Mouse (Mus musculus): Measurements from ENCODE around the gene Whrn.

Gene Whrn

DNA sequence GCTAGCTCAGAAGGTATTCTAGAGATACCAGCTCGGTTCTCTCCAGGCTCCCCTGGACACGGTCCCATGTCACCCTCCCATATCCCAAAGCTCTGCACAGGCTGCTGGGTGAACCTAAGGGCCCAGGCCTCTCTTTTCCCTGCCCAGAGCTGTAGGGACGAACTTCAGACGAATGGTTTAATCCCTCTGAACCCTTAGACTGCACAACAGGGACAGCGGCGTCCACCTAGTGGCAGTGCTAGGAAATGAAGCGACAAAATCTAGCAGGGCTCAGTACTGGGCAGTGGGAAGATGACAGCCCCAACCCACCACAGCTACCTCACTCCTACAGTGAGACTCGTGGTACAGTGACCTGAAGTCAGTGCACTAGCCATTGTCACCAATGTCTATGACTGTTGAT lies 87.1 kb downstream of the Whrn start:
- DNase-seq (ENCODE audit: low spot score in 2 of 2) = peak in 1 of 2 experiments; percentile 45

DNA sequence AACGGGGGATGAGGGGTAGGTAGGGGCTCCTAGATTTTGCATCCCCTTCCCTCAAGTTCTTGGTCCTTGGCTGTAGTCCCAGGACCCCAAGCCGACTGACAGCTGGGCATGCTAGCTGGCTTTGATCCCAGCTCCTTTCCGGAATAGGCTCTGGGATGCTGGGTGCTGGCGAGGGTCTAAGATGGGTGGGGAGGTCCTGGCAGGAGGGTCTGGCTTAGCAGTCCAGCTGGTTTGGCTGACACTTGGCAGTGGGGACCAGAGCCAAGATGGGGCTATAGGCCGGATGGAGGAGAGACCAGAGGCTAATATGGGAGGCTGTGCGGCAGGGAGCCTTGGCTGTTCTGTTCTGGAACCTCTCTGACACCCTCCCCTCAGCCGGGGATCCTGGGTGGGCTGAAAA lies 87.5 kb downstream of the Whrn start:
- no peak for DNase-seq (ENCODE audit: low spot score in 2 of 2)

DNA sequence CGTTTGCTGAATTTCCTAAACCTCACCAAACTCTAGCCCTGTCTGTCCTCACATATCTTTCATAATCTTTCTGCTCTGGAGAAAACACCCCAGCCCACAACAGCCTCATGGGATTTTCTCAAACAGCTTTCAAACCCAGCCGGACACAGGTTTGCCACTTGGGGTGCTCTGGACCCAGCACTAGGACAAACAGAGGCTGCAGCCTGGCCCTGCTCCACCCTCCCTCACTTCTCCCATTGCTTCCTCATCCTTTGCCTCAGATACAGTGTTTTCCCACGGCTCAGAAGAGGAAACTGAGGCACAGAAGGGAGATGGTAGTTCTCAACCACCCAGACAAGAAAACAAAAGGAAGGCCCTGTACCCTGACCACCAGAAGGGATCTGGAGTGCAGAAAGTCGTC lies 90.1 kb downstream of the Whrn start:
- no peak for DNase-seq (ENCODE audit: low spot score in 2 of 2)

DNA sequence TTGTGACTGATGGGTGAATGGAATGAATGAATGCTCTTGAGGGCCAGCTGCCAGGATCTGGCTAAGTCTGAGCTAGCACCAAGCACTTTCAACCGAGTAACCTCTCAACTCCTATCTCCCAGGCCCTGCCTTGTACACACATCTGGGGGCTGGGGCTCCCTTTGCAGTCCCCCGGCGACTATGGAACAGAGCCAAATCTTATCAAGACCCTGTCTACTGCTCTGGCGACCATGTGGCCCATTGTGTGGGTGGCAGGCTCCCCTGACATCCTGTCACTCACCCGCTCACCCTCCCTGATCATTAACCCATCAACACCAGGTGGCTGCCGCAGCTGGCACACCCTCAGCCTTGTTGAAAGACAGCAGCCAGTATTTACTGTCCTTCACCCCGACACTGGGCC lies 90.7 kb downstream of the Whrn start:
- no peak for DNase-seq (ENCODE audit: low spot score in 2 of 2)

- DNase-seq (ENCODE audit: low spot score in 2 of 2) = no peak
Measured at GRCm38 (mm10) chr4:63404205-63404604, 91.6 kb downstream of the Whrn start.

DNA sequence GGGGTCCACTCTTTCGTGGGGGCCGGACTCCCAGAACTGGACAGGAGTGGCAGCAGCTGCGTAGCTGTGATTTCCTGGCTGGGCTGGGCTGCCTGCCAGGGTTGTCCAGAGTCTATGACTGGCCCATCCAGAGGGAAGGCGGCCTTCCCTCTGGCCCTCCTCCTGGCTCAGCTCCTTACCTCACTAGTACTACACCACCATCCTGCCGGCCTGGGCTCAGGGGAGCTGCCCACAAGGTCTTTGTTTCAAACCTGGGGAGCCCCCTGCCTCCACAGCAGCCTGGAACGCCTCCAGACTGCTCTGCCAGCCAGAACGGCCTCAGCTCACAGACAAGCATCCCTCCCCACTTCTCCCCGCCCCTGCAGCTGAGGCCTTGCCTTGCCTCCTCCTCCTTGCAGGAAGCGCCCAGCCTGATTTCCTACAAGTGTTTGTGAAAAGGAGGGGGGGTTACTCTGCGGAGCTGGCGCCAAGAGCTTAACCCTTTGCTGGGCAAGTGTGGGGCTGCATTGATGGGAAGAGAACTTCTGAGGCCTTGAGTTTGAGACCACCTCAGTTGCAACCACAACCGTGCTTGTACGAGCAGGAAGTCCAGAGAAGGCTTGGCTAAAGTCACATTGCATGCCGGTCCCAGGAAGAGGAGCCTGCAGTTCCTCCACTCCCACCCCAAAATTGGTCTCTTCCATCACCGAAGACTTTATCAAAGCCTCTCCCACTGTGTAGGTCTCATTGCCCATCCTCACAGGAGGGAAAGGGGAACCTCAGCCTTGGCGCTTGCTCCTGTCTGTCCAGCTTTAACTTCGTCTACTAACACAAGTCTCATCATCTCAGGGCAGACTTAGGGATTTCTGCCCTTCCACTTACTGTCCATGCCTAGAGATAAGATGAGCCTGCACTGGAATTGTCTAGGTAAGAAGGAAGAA lies 92.5 kb downstream of the Whrn start, which contains the start of gene Akna:
Gene Akna (minus strand): TSS at position 315 of the 920 bp plus-strand sequence.
- peak; percentile 87 to 91 for DNase-seq (ENCODE audit: low spot score in 2 of 2)

DNA sequence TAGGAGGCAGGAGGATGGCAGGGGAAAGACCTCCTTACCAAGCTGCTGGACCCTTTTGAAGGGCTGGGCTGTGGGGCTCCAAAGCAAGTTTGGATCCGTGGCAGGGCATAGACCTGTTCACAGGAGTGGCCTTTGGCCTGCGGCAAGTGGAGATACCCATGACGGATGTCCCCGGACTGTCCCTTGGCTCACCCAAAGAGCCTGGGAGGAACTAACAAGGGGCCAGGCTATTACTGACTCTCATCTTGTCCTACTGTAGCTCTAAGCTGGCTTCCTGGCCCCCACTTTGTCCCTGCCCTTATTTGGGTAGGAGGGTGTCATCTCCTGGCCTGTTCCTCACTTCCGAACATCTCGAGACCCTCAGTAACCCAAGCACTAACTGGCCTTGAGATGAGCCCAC lies 93.2 kb downstream of the Whrn start:
- no peak for DNase-seq (ENCODE audit: low spot score in 2 of 2)

- no peak for DNase-seq (ENCODE audit: low spot score in 2 of 2)
Measured at GRCm38 (mm10) chr4:63402056-63402455, 93.7 kb downstream of the Whrn start.

DNA sequence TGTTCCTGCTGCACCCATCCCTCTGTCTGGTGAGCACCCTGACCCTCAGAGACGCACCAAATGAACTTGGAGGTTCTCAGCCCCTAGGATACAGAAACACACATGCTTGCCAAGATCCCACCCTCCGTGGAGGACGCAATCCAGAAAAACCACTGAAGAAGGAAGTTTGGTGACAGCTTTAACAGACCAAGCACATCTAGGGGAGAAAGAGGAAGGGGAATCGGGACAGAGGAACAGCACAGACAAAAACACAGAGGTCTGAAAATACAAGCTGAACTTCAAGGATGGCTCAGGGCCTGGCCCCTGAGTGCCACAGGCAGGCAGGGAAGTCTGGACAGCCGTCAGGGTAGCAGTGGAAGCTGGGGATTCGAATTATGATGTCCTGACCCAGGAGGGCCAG lies 94.2 kb downstream of the Whrn start:
- no peak for DNase-seq (ENCODE audit: low spot score in 2 of 2)

DNA sequence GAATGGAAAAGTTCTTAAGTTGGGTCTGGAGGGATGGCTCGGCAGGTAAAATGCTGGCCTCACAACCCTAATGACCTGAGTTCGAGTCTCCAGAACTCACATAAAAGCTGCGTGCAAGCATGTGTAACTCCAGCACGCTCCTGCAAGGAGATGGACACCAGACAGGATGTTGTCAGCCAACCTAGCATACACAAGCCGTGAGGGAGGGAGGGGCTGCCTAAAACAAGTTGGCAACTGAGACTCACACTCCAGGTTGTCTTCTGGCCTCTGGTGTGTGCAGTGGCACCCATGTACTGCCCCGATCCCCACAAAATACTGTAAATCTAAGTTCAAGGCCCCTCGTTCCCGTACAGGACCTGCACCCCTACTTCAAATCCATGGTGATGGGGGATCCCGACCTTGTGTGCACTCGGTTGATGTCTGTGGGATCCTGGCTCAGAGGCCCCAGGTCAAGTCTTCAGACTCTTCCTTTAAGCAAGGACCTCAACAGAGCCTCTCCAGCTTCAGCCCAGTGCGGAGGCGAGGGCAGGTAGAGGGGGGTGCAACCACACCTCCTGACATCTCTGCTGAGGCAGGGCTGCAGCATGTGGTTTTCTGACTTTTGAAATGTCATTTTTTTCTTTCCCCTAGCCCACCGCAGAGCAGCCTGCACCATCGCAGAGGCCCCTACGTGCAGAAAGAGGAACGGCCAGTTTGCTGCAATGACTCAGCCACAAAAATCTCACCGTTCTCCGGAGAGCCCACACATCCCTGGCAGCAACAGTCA lies 95.1 kb downstream of the Whrn start:
- DNase-seq (ENCODE audit: low spot score in 2 of 2) = no peak

DNA sequence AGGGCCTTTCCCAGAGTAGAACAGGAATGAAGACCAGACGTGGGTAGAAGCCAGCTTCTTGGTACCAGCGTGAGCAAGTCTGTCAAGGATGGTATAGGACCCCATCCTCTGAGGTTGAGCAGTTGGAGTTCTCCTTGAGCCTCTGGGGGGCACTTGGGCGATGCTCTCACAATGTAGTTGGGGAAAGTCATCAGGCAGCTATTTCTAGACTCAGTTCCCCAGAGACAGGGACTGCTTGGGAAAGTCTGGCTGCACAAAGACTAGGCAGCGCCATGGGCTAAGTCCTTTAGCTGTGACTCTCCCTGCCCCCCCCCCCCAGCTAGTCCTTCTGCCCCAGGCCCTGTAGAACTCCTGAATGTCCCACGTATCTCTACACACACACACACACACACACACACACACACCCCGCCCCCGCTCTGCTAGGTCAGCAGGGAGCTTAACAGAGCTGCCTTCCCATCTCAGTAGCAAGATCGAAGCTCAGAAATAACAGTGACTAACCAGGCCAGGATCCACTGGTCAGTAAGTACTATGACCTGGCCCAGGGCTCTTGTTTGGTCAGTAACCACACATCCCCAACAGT lies 96.0 kb downstream of the Whrn start:
- DNase-seq (ENCODE audit: low spot score in 2 of 2) = no peak

GRCm38 (mm10) chr4:63398854-63399609 lies 96.8 kb downstream of the Whrn start:
- no peak for DNase-seq (ENCODE audit: low spot score in 2 of 2)

DNA sequence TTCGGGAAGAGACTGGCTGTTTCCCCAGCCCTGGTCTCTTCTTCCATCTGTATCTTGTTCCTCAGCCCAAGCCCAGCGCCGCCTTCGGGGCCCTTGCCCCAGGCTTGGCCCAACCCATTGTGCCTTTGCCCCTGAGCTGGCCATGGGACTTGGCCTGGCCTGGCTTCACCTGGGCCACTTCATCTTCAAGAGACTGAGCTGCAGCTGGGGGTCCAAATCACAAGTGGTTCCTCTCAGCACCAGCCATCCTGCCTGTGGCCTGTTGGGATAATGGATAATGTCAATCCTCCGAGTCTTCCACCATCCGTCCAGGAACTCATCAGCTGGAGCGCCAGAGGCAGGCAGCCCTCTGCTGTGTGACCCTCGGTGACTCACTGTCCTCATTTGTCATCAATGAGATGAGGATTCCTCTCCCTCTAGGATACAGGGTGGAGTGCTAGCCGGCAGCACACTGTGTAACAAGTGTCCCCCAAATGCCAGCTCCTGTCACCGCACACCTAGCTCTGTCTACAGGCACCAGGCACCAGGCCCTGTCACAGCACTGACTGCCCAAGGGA lies 97.7 kb downstream of the Whrn start:
- no peak for DNase-seq (ENCODE audit: low spot score in 2 of 2)

- no peak for DNase-seq (ENCODE audit: low spot score in 2 of 2)
Measured at GRCm38 (mm10) chr4:63391322-63391721, 104.5 kb downstream of the Whrn start.

GRCm38 (mm10) chr4:63389887-63390528 lies 105.8 kb downstream of the Whrn start:
- no peak for DNase-seq (ENCODE audit: low spot score in 2 of 2)

- DNase-seq (ENCODE audit: low spot score in 2 of 2) = no peak
Measured at GRCm38 (mm10) chr4:63389121-63389886, 106.5 kb downstream of the Whrn start.

- no peak for DNase-seq (ENCODE audit: low spot score in 2 of 2)
Measured at GRCm38 (mm10) chr4:63388029-63388428, 107.8 kb downstream of the Whrn start.

DNA sequence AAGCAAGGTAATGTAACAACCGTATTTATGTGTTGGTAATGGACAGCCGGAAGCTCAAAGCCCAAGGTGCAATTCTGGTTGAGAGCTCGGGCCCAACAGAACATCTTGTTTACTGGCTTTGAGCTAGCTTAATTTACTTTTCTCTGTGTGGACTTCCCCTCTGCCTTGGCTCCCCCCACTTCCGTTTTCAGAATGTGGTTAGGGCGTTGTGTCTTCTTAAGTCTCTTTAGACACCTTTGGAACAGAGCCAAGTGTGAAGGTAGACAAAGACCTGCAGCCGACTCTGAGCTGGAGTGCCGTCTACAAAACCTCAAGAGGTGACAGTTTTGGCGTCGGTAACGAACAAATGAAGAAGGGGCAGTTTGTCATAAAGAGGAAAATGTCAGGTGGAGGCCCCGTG lies 110.0 kb downstream of the Whrn start:
- no peak for DNase-seq (ENCODE audit: low spot score in 2 of 2)

GRCm38 (mm10) chr4:63385253-63385652 lies 110.5 kb downstream of the Whrn start:
- DNase-seq (ENCODE audit: low spot score in 2 of 2) = no peak

- DNase-seq (ENCODE audit: low spot score in 2 of 2) = no peak
Measured at GRCm38 (mm10) chr4:63384262-63384661, 111.5 kb downstream of the Whrn start.

Data from urinary bladder, postnatal 4 days (tissue).